Mouse (Mus musculus) A20 (cell line): ENCODE measurements around the gene Pef1.

ENCODE experiments used
- DNase-seq: peaks from one replicate; pipeline ENCODE4 v3.0.0-alpha.2; 2011; ENCODE audit warnings: low read depth, low spot score

Pef1 gene

GRCm38 (mm10) chr4:130174335-130175031 is 72.1 kb downstream of the Pef1 start:
- no peak for DNase-seq

- no peak for DNase-seq
Observed at GRCm38 (mm10) chr4:130175072-130175711, 72.8 kb downstream of the Pef1 start, which contains the start of gene Tinagl1. Gene Tinagl1, minus strand, starts transcription at chr4:130175122.

DNA sequence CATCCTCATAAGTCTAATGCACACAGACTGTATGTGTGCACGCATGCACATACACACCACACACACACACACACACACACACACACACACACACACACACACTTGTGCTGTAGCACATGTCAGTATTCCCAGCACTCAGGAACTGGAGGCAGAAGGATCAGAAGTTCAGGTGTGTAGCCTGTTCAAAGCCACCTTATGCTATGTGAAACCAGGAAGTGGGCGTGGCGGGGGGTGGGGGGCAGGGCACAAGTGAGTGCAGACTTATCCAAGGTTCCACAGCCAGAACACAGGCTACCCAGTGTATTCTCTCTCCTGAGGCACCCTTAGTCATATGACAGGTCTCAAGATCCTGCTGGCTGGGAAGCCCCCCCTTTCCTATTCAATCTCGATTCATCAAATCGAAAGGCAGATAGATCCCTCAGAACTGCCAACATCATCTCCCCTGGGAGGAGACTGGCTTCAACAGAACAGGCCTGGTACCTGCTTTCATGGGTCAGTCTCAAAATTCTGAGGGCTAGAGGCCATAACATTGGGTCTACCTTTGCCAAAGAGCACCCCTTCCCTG is 73.9 kb downstream of the Pef1 start:
- peak; percentile 16 for DNase-seq

GRCm38 (mm10) chr4:130177087-130177486 is 74.7 kb downstream of the Pef1 start:
- no peak for DNase-seq

DNA sequence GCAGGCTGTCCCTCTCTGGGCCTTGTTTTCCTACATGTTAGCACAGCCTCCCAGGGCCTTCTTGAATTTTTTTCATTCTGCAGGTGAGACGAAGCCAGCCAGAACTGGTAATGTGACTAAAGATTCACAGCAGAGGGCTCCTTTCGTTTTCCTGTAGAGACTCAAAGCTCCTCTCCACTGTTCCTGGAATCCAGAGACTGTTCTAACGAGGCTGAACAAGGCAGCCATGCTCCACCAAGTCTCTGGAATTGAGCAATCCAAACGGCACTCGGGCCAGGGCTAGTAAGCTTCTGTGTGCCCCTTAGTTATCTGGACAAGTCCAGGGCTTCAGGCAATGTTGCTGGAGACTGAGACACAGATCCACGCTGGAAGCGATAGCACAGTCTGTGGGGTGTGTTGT is 75.2 kb downstream of the Pef1 start:
- no peak for DNase-seq
